7 mouse cellular contexts compared by ENCODE assay signal in the genomic region with DNA sequence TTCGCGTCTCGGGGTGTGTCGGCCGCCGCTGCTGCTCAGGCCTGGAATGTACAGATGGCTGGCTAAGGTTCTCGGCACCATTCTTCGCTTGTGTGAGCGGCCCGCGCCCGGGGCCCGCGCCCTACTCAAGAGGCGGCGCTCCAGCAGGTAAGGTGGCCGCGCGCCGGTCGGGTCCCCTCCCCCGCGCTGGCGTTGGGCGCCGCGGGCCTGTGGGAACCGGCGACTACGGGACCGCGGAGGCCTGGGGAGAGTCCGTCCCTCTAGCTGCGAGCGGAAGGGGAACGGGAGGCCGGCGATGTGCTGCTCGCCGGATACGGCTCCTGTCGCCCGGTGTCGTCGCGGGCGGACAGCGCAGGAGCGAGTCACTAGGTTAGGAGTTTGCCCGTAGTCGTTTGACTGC. TPM values are rescaled to one million over a fixed set of nuclear protein-coding genes. Genes with fewer than 3 reads are reported as not detected.
DNase-seq lines count a peak whose midpoint lies in the region; ATAC-seq lines count a peak whose summit lies in the region.

No protein-coding gene starts in this region.

- peak overlapping the region; percentile 92 for H3K9ac ChIP-seq in embryonic facial prominence, embryonic 14.5 days (ENCODE audit: low read depth, low read length)
- peak overlapping the region; percentile 94 for H3K9ac ChIP-seq in intestine, embryonic 16.5 days (ENCODE audit: low read depth, low read length)
- H3K9ac ChIP-seq in midbrain, embryonic 13.5 days (replicated peaks), result peak overlapping the region; percentile 91

- no peaks in the 10 kb centered on the region; the same call in 1 of the 2 replicates for H3K4me1 ChIP-seq in embryonic facial prominence, embryonic 14.5 days (ENCODE audit: control insufficient read depth, insufficient read depth, low read length)
- H3K4me1 ChIP-seq in intestine, embryonic 16.5 days (ENCODE audit: control insufficient read depth, insufficient read depth, low read length), result peaks cover 7% of the 10 kb centered on the region
- H3K4me1 ChIP-seq in midbrain, embryonic 13.5 days (replicated peaks), result peaks cover 18% of the 10 kb centered on the region

- H3K27me3 ChIP-seq in embryonic facial prominence, embryonic 14.5 days (replicated peaks; ENCODE audit: control insufficient read depth, insufficient read depth, low read length), result no peaks in the 10 kb centered on the region
- H3K27me3 ChIP-seq in intestine, embryonic 16.5 days (replicated peaks; ENCODE audit: control insufficient read depth, insufficient read depth, low read length), result no peaks in the 10 kb centered on the region
- H3K27me3 ChIP-seq in midbrain, embryonic 13.5 days, result no peaks in the 10 kb centered on the region

- H3K4me2 ChIP-seq in embryonic facial prominence, embryonic 14.5 days (ENCODE audit: low read depth, low read length), result peak overlapping the region; percentile 67
- H3K4me2 ChIP-seq in intestine, embryonic 16.5 days (ENCODE audit: low read depth, low read length), result peak overlapping the region; percentile 67
- peak overlapping the region; percentile 77 for H3K4me2 ChIP-seq in midbrain, embryonic 13.5 days (replicated peaks)

- WGBS in embryonic facial prominence, embryonic 14.5 days, result under 1% methylated on average over 21 of the region's 51 CpGs
- WGBS in intestine, embryonic 16.5 days, result under 1% methylated on average over 50 of the region's 51 CpGs
- under 1% methylated on average over 49 of the region's 51 CpGs for WGBS in midbrain, embryonic 13.5 days

- DNase-seq in ovary, postnatal 14 days (ENCODE audit: low spot score), result peak; percentile 29
- no peak for DNase-seq in ovary, postnatal 36 days (ENCODE audit: low spot score)
- DNase-seq in embryonic facial prominence, embryonic 14.5 days (ENCODE audit: low spot score), result no peak
- DNase-seq in cerebellum, adult 8-10 months, result no peak
- no peak for DNase-seq in layer of hippocampus, adult 11-12 months (ENCODE audit: low spot score)

- H3K27ac ChIP-seq in embryonic facial prominence, embryonic 14.5 days (replicated peaks; ENCODE audit: low read depth, low read length), result peak overlapping the region; percentile 77; the same call in 1 of the 2 replicates
- H3K27ac ChIP-seq in intestine, embryonic 16.5 days (ENCODE audit: low read length), result peak overlapping the region; percentile 73
- H3K27ac ChIP-seq in midbrain, embryonic 13.5 days, result peak overlapping the region; percentile 77

- no peaks in the 10 kb centered on the region for H3K36me3 ChIP-seq in embryonic facial prominence, embryonic 14.5 days (ENCODE audit: control insufficient read depth, insufficient read depth, low read length)
- no peaks in the 10 kb centered on the region for H3K36me3 ChIP-seq in intestine, embryonic 16.5 days (ENCODE audit: control insufficient read depth, insufficient read depth, low read length)
- H3K36me3 ChIP-seq in midbrain, embryonic 13.5 days, result 0 out of 2 replicates have a peak, but pooled peaks cover 3% of the 10 kb centered on the region

- no peaks in the 10 kb centered on the region for H3K9me3 ChIP-seq in embryonic facial prominence, embryonic 14.5 days (ENCODE audit: control insufficient read depth, low read length)
- H3K9me3 ChIP-seq in intestine, embryonic 16.5 days (ENCODE audit: control insufficient read depth, low read length), result no peaks in the 10 kb centered on the region
- H3K9me3 ChIP-seq in midbrain, embryonic 13.5 days, result no peaks in the 10 kb centered on the region

- peak; percentile 51 for ATAC-seq in embryonic facial prominence, embryonic 14.5 days (ENCODE audit: low read depth)
- peak; percentile 81 for ATAC-seq in intestine, embryonic 16.5 days
- ATAC-seq in midbrain, embryonic 13.5 days, result peak; percentile 84

- H3K4me3 ChIP-seq in embryonic facial prominence, embryonic 14.5 days (ENCODE audit: low read depth, low read length), result peak overlapping the region; percentile 92
- H3K4me3 ChIP-seq in intestine, embryonic 16.5 days (ENCODE audit: low read length), result peak overlapping the region; percentile 99
- H3K4me3 ChIP-seq in midbrain, embryonic 13.5 days (replicated peaks), result peak overlapping the region; percentile 96

RNA-seq across cellular contexts. Expression of gene Senp2, which starts 0.3 kb away (rescaled TPM):
- 44.4 and 47.3 TPM in 2 replicates for polyA plus RNA-seq in embryonic facial prominence, embryonic 14.5 days (2014; fragmentation: Nextera tagmentation; extraction: Ambion mirVana)
- 28.2 and 29.5 TPM in 2 replicates for polyA plus RNA-seq in intestine, embryonic 16.5 days (2015; fragmentation: Nextera tagmentation; extraction: Ambion mirVana)
- 48.1 and 50.1 TPM in 2 replicates for polyA plus RNA-seq in midbrain, embryonic 13.5 days (2015; fragmentation: Nextera tagmentation; extraction: Ambion mirVana)

RNA-seq across cellular contexts. Expression of gene Liph, which starts 14.1 kb away (rescaled TPM):
- 0.71 and 1.2 TPM in 2 replicates for polyA plus RNA-seq in embryonic facial prominence, embryonic 14.5 days (2014; fragmentation: Nextera tagmentation; extraction: Ambion mirVana)
- polyA plus RNA-seq in intestine, embryonic 16.5 days (2015; fragmentation: Nextera tagmentation; extraction: Ambion mirVana), result 39.0 and 40.8 TPM in 2 replicates
- polyA plus RNA-seq in midbrain, embryonic 13.5 days (2015; fragmentation: Nextera tagmentation; extraction: Ambion mirVana), result 0.14 and 0.20 TPM in 2 replicates

Comparison
In these comparisons a context has a peak if more than half of its experiments do, and no peak if none do; other contexts are left out.
1. RNA of gene Liph, which starts 14.1 kb away (polyA plus RNA-seq): 39.0 to 40.8 TPM in intestine, embryonic 16.5 days; 0.71 to 1.2 TPM in embryonic facial prominence, embryonic 14.5 days and 0.14 to 0.20 TPM in midbrain, embryonic 13.5 days; every median in the first group is over 10 times any median in the second.
2. Peak in every context shown above with its lines, with median percentiles within 50 percentile points of each other: ATAC-seq, H3K27ac ChIP-seq, H3K4me2 ChIP-seq, H3K4me3 ChIP-seq and H3K9ac ChIP-seq.